Mouse (Mus musculus) limb, embryonic 10.5 days (tissue): ENCODE results near the gene Cxcl2. TPM values are rescaled to one million over a fixed set of nuclear protein-coding genes. Genes with fewer than 3 reads are reported as not detected.

Experiments
- DNase-seq: peaks from one replicate; pipeline ENCODE4 v3.0.0-alpha.2; 2017; ENCODE audit warnings: low spot score
- H3K27ac ChIP-seq: fragments of 300-500 bp; sonication (generic); 2 replicates; pipeline ENCODE4 v1.5.1; 2016; ENCODE audit warnings: mild to moderate bottlenecking
- H3K27me3 ChIP-seq: fragments of 300-500 bp; sonication (generic); 2 replicates; pipeline ENCODE4 v1.6.1; 2016; ENCODE audit warnings: low read depth, mild to moderate bottlenecking; ENCODE audit not compliant: poor library complexity, severe bottlenecking
- H3K36me3 ChIP-seq: fragments of 300-500 bp; sonication (generic); 2 replicates; pipeline ENCODE4 v1.6.1; 2016; ENCODE audit warnings: mild to moderate bottlenecking, moderate library complexity
- H3K4me1 ChIP-seq: fragments of 300-500 bp; sonication (generic); 2 replicates; pipeline ENCODE4 v1.6.1; 2016
- H3K4me3 ChIP-seq: fragments of 300-500 bp; sonication (generic); 2 replicates; pipeline ENCODE4 v1.5.1; 2016; ENCODE audit warnings: mild to moderate bottlenecking, moderate library complexity
- H3K9me3 ChIP-seq: fragments of 300-500 bp; sonication (generic); replicated peaks from 2 replicates; pipeline ENCODE4 v1.6.1; 2016; ENCODE audit warnings: mild to moderate bottlenecking
- WGBS: fragments of 180-500 bp; shearing (Covaris S2); methylation state at CpG from one replicate; pipeline ENCODE4 v1.1.7; 2016; 5-methylcytosine and 5-hydroxymethylcytosine counted together
- polyA plus RNA-seq: library from polyadenylated mRNA; unstranded; fragments of >200 nt; fragmentation: Nextera tagmentation; extraction: Ambion mirVana; gene quantifications from 2 replicates; pipeline ENCODE4 v1.2.1, GENCODE M21; 2016

Gene Cxcl2
- polyA plus RNA-seq, result not detected in 2 replicates

- Histone ChIP-seq H3K4me1 (peaks cover 15% of the 10 kb centered on the region), H3K27ac (no peak within 1 kb of the TSS), H3K36me3 (no peaks in the 10 kb centered on the region), H3K27me3 (peaks cover 25% of the 10 kb centered on the region), H3K4me3 (peak within 1 kb of the TSS; percentile 48), H3K9me3 (no peaks in the 10 kb centered on the region)
- DNase-seq, result peak; percentile 34
- 15% methylated on average over 21 of the region's 22 CpGs for WGBS
Measured at GRCm38 (mm10) chr5:90903339-90904020, at the start of gene Cxcl2. Gene Cxcl2 (plus strand): TSS chr5:90903871.

GRCm38 (mm10) chr5:90855308-90856230 lies 48.1 kb upstream of the Cxcl2 start:
- WGBS, result 87% methylated on average over 7 of the region's 7 CpGs
- no peak for DNase-seq
- no peaks in the 10 kb centered on the region for H3K27me3 ChIP-seq
- no peaks in the 10 kb centered on the region for H3K4me1 ChIP-seq
- no peaks in the 10 kb centered on the region for H3K36me3 ChIP-seq
- H3K9me3 ChIP-seq, result no peaks in the 10 kb centered on the region
- H3K4me3 ChIP-seq, result no peak overlapping the region
- H3K27ac ChIP-seq, result no peak overlapping the region

GRCm38 (mm10) chr5:90857463-90857862 lies 46.2 kb upstream of the Cxcl2 start:
- Histone ChIP-seq H3K9me3 (no peaks in the 10 kb centered on the region), H3K27me3 (no peaks in the 10 kb centered on the region), H3K36me3 (no peaks in the 10 kb centered on the region), H3K4me1 (no peaks in the 10 kb centered on the region), H3K27ac (no peak overlapping the region), H3K4me3 (no peak overlapping the region)
- WGBS, result 85% methylated on average over 5 of the region's 5 CpGs
- no peak for DNase-seq

- no peak for DNase-seq
- Histone ChIP-seq H3K36me3 (no peaks in the 10 kb centered on the region), H3K4me1 (no peaks in the 10 kb centered on the region), H3K27ac (no peak overlapping the region), H3K9me3 (no peaks in the 10 kb centered on the region), H3K4me3 (no peak overlapping the region), H3K27me3 (no peaks in the 10 kb centered on the region)
- WGBS, result 87% methylated on average over 2 of the region's 2 CpGs
Measured at GRCm38 (mm10) chr5:90858429-90858828, 45.2 kb upstream of the Cxcl2 start.

GRCm38 (mm10) chr5:90859031-90859430 lies 44.6 kb upstream of the Cxcl2 start:
- no peak overlapping the region for H3K4me3 ChIP-seq
- H3K36me3 ChIP-seq, result no peaks in the 10 kb centered on the region
- 87% methylated on average over 3 of the region's 3 CpGs for WGBS
- no peaks in the 10 kb centered on the region for H3K4me1 ChIP-seq
- DNase-seq, result no peak
- H3K27ac ChIP-seq, result no peak overlapping the region
- H3K27me3 ChIP-seq, result no peaks in the 10 kb centered on the region
- no peaks in the 10 kb centered on the region for H3K9me3 ChIP-seq

GRCm38 (mm10) chr5:90861876-90862375 lies 41.7 kb upstream of the Cxcl2 start:
- WGBS, result 86% methylated on average over 6 of the region's 6 CpGs
- no peak for DNase-seq
- Histone ChIP-seq H3K9me3 (no peaks in the 10 kb centered on the region), H3K4me3 (no peak overlapping the region), H3K27ac (no peak overlapping the region), H3K4me1 (no peaks in the 10 kb centered on the region), H3K27me3 (no peaks in the 10 kb centered on the region), H3K36me3 (no peaks in the 10 kb centered on the region)

- Histone ChIP-seq H3K4me3 (no peak overlapping the region), H3K9me3 (no peaks in the 10 kb centered on the region), H3K4me1 (no peaks in the 10 kb centered on the region), H3K27me3 (no peaks in the 10 kb centered on the region), H3K36me3 (no peaks in the 10 kb centered on the region), H3K27ac (no peak overlapping the region)
- DNase-seq, result no peak
Measured at GRCm38 (mm10) chr5:90866770-90867169, 36.9 kb upstream of the Cxcl2 start.

- WGBS, result 86% methylated on average over 7 of the region's 7 CpGs
- Histone ChIP-seq H3K27ac (no peak overlapping the region), H3K9me3 (no peaks in the 10 kb centered on the region), H3K4me3 (no peak overlapping the region), H3K36me3 (no peaks in the 10 kb centered on the region), H3K27me3 (no peaks in the 10 kb centered on the region), H3K4me1 (no peaks in the 10 kb centered on the region)
- no peak for DNase-seq
Measured at GRCm38 (mm10) chr5:90872377-90872776, 31.3 kb upstream of the Cxcl2 start.

GRCm38 (mm10) chr5:90876045-90876444 lies 27.6 kb upstream of the Cxcl2 start:
- Histone ChIP-seq H3K4me3 (no peak overlapping the region), H3K27ac (no peak overlapping the region), H3K36me3 (no peaks in the 10 kb centered on the region), H3K27me3 (no peaks in the 10 kb centered on the region), H3K9me3 (no peaks in the 10 kb centered on the region), H3K4me1 (no peaks in the 10 kb centered on the region)
- 83% methylated on average over 4 of the region's 4 CpGs for WGBS
- no peak for DNase-seq

- Histone ChIP-seq H3K27ac (no peak overlapping the region), H3K27me3 (no peaks in the 10 kb centered on the region), H3K36me3 (no peaks in the 10 kb centered on the region), H3K4me1 (no peaks in the 10 kb centered on the region), H3K4me3 (no peak overlapping the region), H3K9me3 (no peaks in the 10 kb centered on the region)
- 86% methylated on average over 8 of the region's 8 CpGs for WGBS
- DNase-seq, result no peak
Measured at GRCm38 (mm10) chr5:90876471-90877172, 27.0 kb upstream of the Cxcl2 start.

GRCm38 (mm10) chr5:90877173-90877512 lies 26.5 kb upstream of the Cxcl2 start:
- Histone ChIP-seq H3K36me3 (no peaks in the 10 kb centered on the region), H3K4me1 (no peaks in the 10 kb centered on the region), H3K9me3 (no peaks in the 10 kb centered on the region), H3K27me3 (no peaks in the 10 kb centered on the region), H3K27ac (no peak overlapping the region), H3K4me3 (no peak overlapping the region)
- DNase-seq, result no peak

GRCm38 (mm10) chr5:90879307-90880014 lies 24.2 kb upstream of the Cxcl2 start:
- WGBS, result 84% methylated on average over 3 of the region's 3 CpGs
- H3K27ac ChIP-seq, result no peak overlapping the region
- H3K4me3 ChIP-seq, result no peak overlapping the region
- H3K36me3 ChIP-seq, result no peaks in the 10 kb centered on the region
- H3K4me1 ChIP-seq, result no peaks in the 10 kb centered on the region
- DNase-seq, result no peak
- no peaks in the 10 kb centered on the region for H3K9me3 ChIP-seq
- H3K27me3 ChIP-seq, result no peaks in the 10 kb centered on the region
